Mouse (Mus musculus) bone marrow macrophage, adult 2 months (primary cell): Measurements from ENCODE around the gene Zfp62.

Experiments
- CTCF ChIP-seq: IDR thresholded peaks from 2 replicates; pipeline ENCODE4 v1.5.1; 2012; ENCODE audit warnings: low read depth, mild to moderate bottlenecking, low read length, moderate library complexity
- POLR2A ChIP-seq: IDR thresholded peaks from 2 replicates; pipeline ENCODE4 v1.6.1; 2012; ENCODE audit warnings: mild to moderate bottlenecking, low read depth, low read length, borderline replicate concordance

DNA sequence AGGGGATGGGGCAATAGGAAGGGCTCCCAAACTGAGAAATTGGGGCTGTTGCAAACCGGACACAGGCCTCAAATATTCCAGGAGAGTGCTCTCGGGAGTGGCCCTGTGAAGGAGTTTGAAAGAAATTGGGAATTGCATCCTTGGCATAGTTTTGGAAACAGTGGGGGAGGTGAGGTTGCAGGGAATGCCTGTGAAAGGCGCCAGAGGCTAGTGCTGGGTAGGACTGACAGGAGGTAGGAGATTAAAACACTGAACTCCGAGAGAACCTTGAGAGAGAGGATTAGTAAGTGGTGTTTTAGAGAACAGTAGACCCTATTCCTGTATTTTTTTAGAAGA is 41.5 kb downstream of the Zfp62 start:
- TF ChIP-seq POLR2A (no peak), CTCF (no peak)
